Mouse (Mus musculus): ENCODE data around the gene 2210017I01Rik. TPM values are rescaled to one million over a fixed set of nuclear protein-coding genes. Genes with fewer than 3 reads are reported as not detected.

2210017I01Rik gene
- polyA plus RNA-seq (2017; shearing (Covaris generic)): not detected

GRCm38 (mm10) chr3:92607392-92607791, at the start of gene 2210017I01Rik:
Gene 2210017I01Rik (minus strand): TSS chr3:92607492.

DNA sequence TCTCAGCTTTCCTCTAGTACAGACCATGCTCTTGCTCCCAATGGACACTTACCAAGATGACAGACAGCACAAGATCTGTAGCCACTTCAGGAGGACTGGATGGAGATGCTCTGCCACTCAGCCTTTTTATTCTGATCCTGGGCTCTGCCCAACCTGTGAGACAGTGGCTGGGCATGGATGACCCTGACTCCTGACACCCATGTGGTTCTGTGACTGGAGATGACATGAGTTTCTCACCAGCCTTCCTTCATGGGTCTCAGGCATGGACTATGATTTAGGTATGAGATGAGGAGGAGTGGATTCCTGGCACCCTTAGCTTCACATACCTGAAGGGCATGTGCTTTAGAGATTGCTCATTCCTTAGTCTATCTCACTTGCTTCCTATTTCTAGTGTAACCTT, 49.5 kb upstream of the 2210017I01Rik start, which contains the start of gene Lce1b:
Lce1b (minus strand) TSS at position 101 of the 400 bp plus-strand sequence.

GRCm38 (mm10) chr3:92648207-92648606, 40.9 kb upstream of the 2210017I01Rik start, which contains the start of gene Lce1a1:
Gene Lce1a1 (minus strand): TSS chr3:92648307.

DNA sequence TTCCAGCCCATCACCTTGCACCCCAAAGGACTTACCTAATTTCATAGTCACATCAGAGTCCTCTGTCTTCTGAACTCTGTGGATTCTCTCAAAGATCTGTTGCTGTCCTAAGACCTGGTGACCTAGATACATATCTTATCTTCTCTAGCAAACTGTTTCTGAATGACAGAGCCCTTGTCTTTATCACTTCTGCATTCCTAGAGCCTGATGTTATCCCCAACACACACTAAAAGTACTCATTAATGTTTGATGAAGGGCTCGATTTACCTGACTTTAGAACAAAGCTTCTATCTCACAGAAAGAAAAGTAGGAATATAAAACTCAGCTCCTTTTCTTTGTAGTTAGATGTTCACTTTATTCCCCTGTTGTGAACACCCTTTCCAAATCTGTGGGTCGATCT, 14.3 kb upstream of the 2210017I01Rik start, which contains the start of gene Lce6a:
Lce6a (minus strand) TSS at position 101 of the 400 bp plus-strand sequence.

GRCm38 (mm10) chr3:92588858-92589257, 18.4 kb downstream of the 2210017I01Rik start, which contains the start of gene Smcp:
Gene Smcp (minus strand): TSS chr3:92588997.

DNA sequence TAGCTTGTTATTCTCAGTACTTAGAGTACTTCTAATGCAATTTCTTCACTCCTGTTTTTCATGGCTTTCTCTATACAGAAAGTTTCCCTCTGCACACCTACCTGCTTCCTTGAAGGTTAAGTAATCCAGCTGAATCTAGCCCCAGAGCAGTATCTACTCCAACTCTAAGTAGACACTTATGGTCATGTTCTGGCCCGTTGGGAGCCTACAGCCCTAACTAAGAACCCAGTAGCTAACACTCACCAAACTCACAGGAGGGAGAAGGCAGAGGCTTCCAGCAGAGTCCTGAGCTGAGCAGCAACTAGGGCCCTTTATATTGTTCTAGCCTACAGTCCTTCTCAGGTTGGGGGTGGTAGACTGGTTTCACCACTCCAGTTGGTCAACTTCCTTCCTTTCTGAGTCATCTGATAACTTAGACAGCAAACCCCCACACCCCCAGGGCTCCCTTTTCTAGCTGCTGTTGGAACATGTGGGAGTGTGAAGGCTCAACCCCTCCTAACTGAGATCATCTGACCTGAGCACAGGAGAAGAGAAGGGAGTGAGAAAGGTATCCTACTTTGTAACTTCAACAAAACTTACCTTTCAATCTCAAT, 33.7 kb downstream of the 2210017I01Rik start, which contains the start of gene Ivl:
Ivl (minus strand) TSS at position 287 of the 593 bp plus-strand sequence.

Other genes with a start within 250 kb of the 2210017I01Rik start
- not detected for gene Sprr2f, start 242.3 kb downstream of the 2210017I01Rik start, polyA plus RNA-seq (2017; shearing (Covaris generic))
- gene Sprr2h, start 221.8 kb downstream of the 2210017I01Rik start, polyA plus RNA-seq (2017; shearing (Covaris generic)): not detected
- gene Sprr2i, start 199.5 kb downstream of the 2210017I01Rik start, polyA plus RNA-seq (2017; shearing (Covaris generic)): not detected
- gene Sprr2j-ps, start 189.4 kb downstream of the 2210017I01Rik start, polyA plus RNA-seq (2017; shearing (Covaris generic)): not detected
- 22.3 TPM for gene Gm9774, start 178.1 kb downstream of the 2210017I01Rik start, polyA plus RNA-seq (2017; shearing (Covaris generic))
- not detected for gene Sprr2k, start 174.9 kb downstream of the 2210017I01Rik start, polyA plus RNA-seq (2017; shearing (Covaris generic))
- not detected for gene Sprr1b, start 168.7 kb downstream of the 2210017I01Rik start, polyA plus RNA-seq (2017; shearing (Covaris generic))
- not detected for gene Sprr3, start 148.8 kb downstream of the 2210017I01Rik start, polyA plus RNA-seq (2017; shearing (Covaris generic))
- gene Sprr1a, start 121.6 kb downstream of the 2210017I01Rik start, polyA plus RNA-seq (2017; shearing (Covaris generic)): not detected
- not detected for gene Sprr4, start 107.0 kb downstream of the 2210017I01Rik start, polyA plus RNA-seq (2017; shearing (Covaris generic))
- gene 2310046K23Rik, start 73.0 kb downstream of the 2210017I01Rik start, polyA plus RNA-seq (2017; shearing (Covaris generic)): not detected
- not detected for gene Ivl, start 33.8 kb downstream of the 2210017I01Rik start, polyA plus RNA-seq (2017; shearing (Covaris generic))
- gene Smcp, start 18.5 kb downstream of the 2210017I01Rik start, polyA plus RNA-seq (2017; shearing (Covaris generic)): not detected
- gene Lce6a, start 14.2 kb upstream of the 2210017I01Rik start, polyA plus RNA-seq (2017; shearing (Covaris generic)): not detected
- gene Lce1a1, start 40.8 kb upstream of the 2210017I01Rik start, polyA plus RNA-seq (2017; shearing (Covaris generic)): not detected
- gene Lce1b, start 49.4 kb upstream of the 2210017I01Rik start, polyA plus RNA-seq (2017; shearing (Covaris generic)): not detected
- not detected for gene Lce1a2, start 62.8 kb upstream of the 2210017I01Rik start, polyA plus RNA-seq (2017; shearing (Covaris generic))
- not detected for gene Lce1c, start 71.8 kb upstream of the 2210017I01Rik start, polyA plus RNA-seq (2017; shearing (Covaris generic))
- not detected for gene Lce1d, start 79.7 kb upstream of the 2210017I01Rik start, polyA plus RNA-seq (2017; shearing (Covaris generic))
- gene Lce1e, start 101.6 kb upstream of the 2210017I01Rik start, polyA plus RNA-seq (2017; shearing (Covaris generic)): not detected
- gene Lce1f, start 112.9 kb upstream of the 2210017I01Rik start, polyA plus RNA-seq (2017; shearing (Covaris generic)): not detected
- not detected for gene Gm38119, start 131.6 kb upstream of the 2210017I01Rik start, polyA plus RNA-seq (2017; shearing (Covaris generic))
- gene Lce1g, start 144.8 kb upstream of the 2210017I01Rik start, polyA plus RNA-seq (2017; shearing (Covaris generic)): not detected
- not detected for gene Lce1h, start 157.6 kb upstream of the 2210017I01Rik start, polyA plus RNA-seq (2017; shearing (Covaris generic))
- not detected for gene Lce1i, start 171.4 kb upstream of the 2210017I01Rik start, polyA plus RNA-seq (2017; shearing (Covaris generic))
- not detected for gene Lce1j, start 183.0 kb upstream of the 2210017I01Rik start, polyA plus RNA-seq (2017; shearing (Covaris generic))
- not detected for gene Lce1k, start 200.4 kb upstream of the 2210017I01Rik start, polyA plus RNA-seq (2017; shearing (Covaris generic))
- not detected for gene Kprp, start 219.8 kb upstream of the 2210017I01Rik start, polyA plus RNA-seq (2017; shearing (Covaris generic))
- gene Lce1l, start 243.8 kb upstream of the 2210017I01Rik start, polyA plus RNA-seq (2017; shearing (Covaris generic)): not detected

All from inflammation-experienced regulatory T-cells, adult 16 weeks (primary cell).